Mouse (Mus musculus): ENCODE data around the gene Tmem178. TPM values are rescaled to one million over a fixed set of nuclear protein-coding genes. Genes with fewer than 3 reads are reported as not detected.

The Tmem178 gene
- total and polyA plus RNA-seq, 3 experiments, result 0.18 to 0.31 (median 0.25) TPM

DNA sequence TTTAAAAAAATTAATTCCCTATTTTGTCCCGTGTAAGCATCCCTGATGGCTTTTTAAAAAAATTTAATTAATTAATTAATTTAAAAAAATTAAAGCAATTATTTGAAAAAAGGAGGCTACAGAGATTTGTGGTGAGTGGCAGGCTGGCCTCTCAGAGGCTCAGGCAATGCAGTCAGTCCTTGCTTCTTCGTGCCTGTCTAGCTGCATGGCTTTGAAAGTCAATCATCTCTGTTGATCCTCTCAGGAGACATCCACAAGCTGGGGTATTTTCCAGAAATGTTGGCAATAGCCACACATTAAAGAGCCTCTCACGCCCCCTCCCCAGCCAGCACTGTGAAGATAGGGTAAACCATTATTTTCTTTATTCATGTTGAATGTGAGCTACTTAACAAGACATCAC lies 65.8 kb downstream of the Tmem178 start:
- Histone ChIP-seq H3K4me3 (no peak overlapping the region), H3K27ac (no peak overlapping the region), H3K4me1 (ENCODE audit: control insufficient read depth, insufficient read depth, low read length) (no peaks in the 10 kb centered on the region; the same call in 1 of the 2 replicates), H3K27me3 (ENCODE audit: control insufficient read depth, insufficient read depth, low read length) (no peaks in the 10 kb centered on the region), H3K79me2 (replicated peaks; ENCODE audit: control insufficient read depth, insufficient read depth, low read length) (no peaks in the 10 kb centered on the region), H3K36me3 (ENCODE audit: control insufficient read depth, insufficient read depth, low read length) (no peaks in the 10 kb centered on the region), H3K9ac (ENCODE audit: low read depth, low read length) (no peak overlapping the region)
- 89% methylated on average over 3 of the region's 3 CpGs for WGBS
- intact Hi-C loops (cut with DNase I), result loop anchor here (10.0 kb wide), 1 partner anchor 385 kb away; no protein-coding TSS in a partner anchor
- TF ChIP-seq POLR2A (IDR thresholded peaks at IDR 0.05; ENCODE audit: insufficient read depth, low read depth, low read length) (no peak), CTCF (IDR thresholded peaks at IDR 0.05) (no peak), EP300 (IDR thresholded peaks at IDR 0.05; ENCODE audit: insufficient read depth, low read depth, low read length) (no peak)
- no peak for DNase-seq

GRCm38 (mm10) chr17:81010844-81011685 lies 66.6 kb downstream of the Tmem178 start:
- TF ChIP-seq CTCF (IDR thresholded peaks at IDR 0.05) (no peak), POLR2A (IDR thresholded peaks at IDR 0.05; ENCODE audit: insufficient read depth, low read depth, low read length) (no peak), EP300 (IDR thresholded peaks at IDR 0.05; ENCODE audit: insufficient read depth, low read depth, low read length) (no peak)
- 50% methylated on average over 18 of the region's 18 CpGs for WGBS

GRCm38 (mm10) chr17:81015814-81016447 lies 71.5 kb downstream of the Tmem178 start:
- Histone ChIP-seq H3K9ac (ENCODE audit: low read depth, low read length) (no peak overlapping the region), H3K36me3 (ENCODE audit: control insufficient read depth, insufficient read depth, low read length) (no peaks in the 10 kb centered on the region), H3K79me2 (replicated peaks; ENCODE audit: control insufficient read depth, insufficient read depth, low read length) (no peaks in the 10 kb centered on the region), H3K27me3 (ENCODE audit: control insufficient read depth, insufficient read depth, low read length) (no peaks in the 10 kb centered on the region), H3K4me1 (ENCODE audit: control insufficient read depth, insufficient read depth, low read length) (peaks cover 1% of the 10 kb centered on the region; the same call in 1 of the 2 replicates), H3K27ac (no peak overlapping the region), H3K4me3 (no peak overlapping the region)
- no peak for DNase-seq
- 26% methylated on average over 4 of the region's 4 CpGs for WGBS
- intact Hi-C loops (cut with DNase I), result loop anchor here (10.0 kb wide), 1 partner anchor 391 kb away; no protein-coding TSS in a partner anchor
- peak; percentile 74 for TF ChIP-seq CTCF (IDR thresholded peaks at IDR 0.05)
- TF ChIP-seq EP300 (IDR thresholded peaks at IDR 0.05; ENCODE audit: insufficient read depth, low read depth, low read length), result no peak
- TF ChIP-seq POLR2A (IDR thresholded peaks at IDR 0.05; ENCODE audit: insufficient read depth, low read depth, low read length), result no peak

More at GRCm38 (mm10) chr17:81010844-81011685, 66.6 kb downstream of the Tmem178 start:
- no peak for DNase-seq
- Histone ChIP-seq H3K4me1 (ENCODE audit: control insufficient read depth, insufficient read depth, low read length) (peaks cover 1% of the 10 kb centered on the region; the same call in 1 of the 2 replicates), H3K79me2 (replicated peaks; ENCODE audit: control insufficient read depth, insufficient read depth, low read length) (no peaks in the 10 kb centered on the region), H3K27me3 (ENCODE audit: control insufficient read depth, insufficient read depth, low read length) (no peaks in the 10 kb centered on the region), H3K36me3 (ENCODE audit: control insufficient read depth, insufficient read depth, low read length) (no peaks in the 10 kb centered on the region), H3K4me3 (no peak overlapping the region), H3K27ac (no peak overlapping the region), H3K9ac (ENCODE audit: low read depth, low read length) (no peak overlapping the region)
- intact Hi-C loops (cut with DNase I), result loop anchor here (10.0 kb wide), 1 partner anchor 386 kb away; no protein-coding TSS in a partner anchor

DNA sequence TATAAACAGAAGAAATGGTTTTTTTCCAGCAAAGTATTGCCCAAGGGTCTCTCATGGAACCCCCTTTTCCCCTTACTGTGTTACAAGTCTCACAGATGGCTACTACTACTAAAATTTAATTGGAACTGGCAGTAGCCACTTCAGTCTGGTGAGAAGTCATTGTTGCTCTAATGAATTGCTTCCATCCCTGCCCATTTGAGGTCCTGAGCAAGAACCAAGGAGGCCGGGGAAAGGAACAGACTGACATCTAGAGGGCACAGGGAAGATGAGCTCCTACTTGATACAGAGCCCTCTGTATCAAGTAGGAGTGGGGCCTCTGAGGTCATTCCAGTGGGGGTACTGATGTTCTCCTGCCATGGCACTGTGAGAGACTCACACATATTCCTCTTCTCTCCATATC lies 72.7 kb downstream of the Tmem178 start:
- no peak for DNase-seq
- H3K4me1 ChIP-seq (ENCODE audit: control insufficient read depth, insufficient read depth, low read length), result peaks cover 1% of the 10 kb centered on the region; the same call in 1 of the 2 replicates
- no peaks in the 10 kb centered on the region for H3K27me3 ChIP-seq (ENCODE audit: control insufficient read depth, insufficient read depth, low read length)
- no peak overlapping the region for H3K4me3 ChIP-seq
- H3K27ac ChIP-seq, result no peak overlapping the region
- 73% methylated on average over 1 of the region's 1 CpGs for WGBS
- no peaks in the 10 kb centered on the region for H3K79me2 ChIP-seq (replicated peaks; ENCODE audit: control insufficient read depth, insufficient read depth, low read length)
- intact Hi-C loops (cut with DNase I), result loop anchor here (10.0 kb wide), 1 partner anchor 392 kb away; no protein-coding TSS in a partner anchor
- H3K36me3 ChIP-seq (ENCODE audit: control insufficient read depth, insufficient read depth, low read length), result no peaks in the 10 kb centered on the region
- TF ChIP-seq EP300 (IDR thresholded peaks at IDR 0.05; ENCODE audit: insufficient read depth, low read depth, low read length), result no peak
- TF ChIP-seq CTCF (IDR thresholded peaks at IDR 0.05), result peak; percentile 35
- TF ChIP-seq POLR2A (IDR thresholded peaks at IDR 0.05; ENCODE audit: insufficient read depth, low read depth, low read length), result no peak
- no peak overlapping the region for H3K9ac ChIP-seq (ENCODE audit: low read depth, low read length)

DNA sequence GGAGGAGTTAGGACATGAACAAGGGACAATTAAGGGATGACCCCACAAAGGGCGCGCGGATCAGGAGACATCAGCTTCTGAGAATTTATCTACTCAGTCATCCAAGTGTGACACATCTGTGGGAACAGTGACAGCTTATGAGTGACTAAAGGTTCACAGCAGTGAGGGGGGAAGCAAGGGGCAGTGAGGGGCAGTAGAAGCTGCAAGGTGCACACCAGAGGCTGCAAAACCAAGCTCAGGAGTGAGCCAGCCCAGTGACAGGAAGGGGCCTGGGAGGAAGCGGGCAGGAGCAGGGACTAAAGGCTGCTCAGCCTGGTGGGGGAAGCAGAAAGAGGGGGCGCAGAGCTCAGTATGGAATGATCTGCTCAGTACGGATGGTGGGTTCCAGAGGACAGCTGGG lies 82.9 kb downstream of the Tmem178 start:
- Histone ChIP-seq H3K27me3 (ENCODE audit: control insufficient read depth, insufficient read depth, low read length) (no peaks in the 10 kb centered on the region), H3K4me1 (ENCODE audit: control insufficient read depth, insufficient read depth, low read length) (no peaks in the 10 kb centered on the region), H3K79me2 (replicated peaks; ENCODE audit: control insufficient read depth, insufficient read depth, low read length) (no peaks in the 10 kb centered on the region), H3K36me3 (ENCODE audit: control insufficient read depth, insufficient read depth, low read length) (peaks cover 2% of the 10 kb centered on the region; the same call in 1 of the 2 replicates), H3K9ac (ENCODE audit: low read depth, low read length) (no peak overlapping the region), H3K27ac (no peak overlapping the region), H3K4me3 (no peak overlapping the region)
- TF ChIP-seq CTCF (IDR thresholded peaks at IDR 0.05), result no peak
- TF ChIP-seq POLR2A (IDR thresholded peaks at IDR 0.05; ENCODE audit: insufficient read depth, low read depth, low read length), result no peak
- no peak for TF ChIP-seq EP300 (IDR thresholded peaks at IDR 0.05; ENCODE audit: insufficient read depth, low read depth, low read length)
- intact Hi-C loops (cut with DNase I), result no loop called here
- no peak for DNase-seq
- WGBS, result 94% methylated on average over 6 of the region's 6 CpGs

Measured in heart, adult 2 months (tissue).